Mouse (Mus musculus): ENCODE measurements at regions not wholly inside any gene's neighbourhood (a gene's known extent, or its start where the extent isn't known, plus 50 kb on each side); places are given as distances from the start of the nearest gene placed in this dataset.

GRCm38 (mm10) chr1:186444701-186445131 lies 261.1 kb downstream of the Tgfb2 start:
- DNase-seq (ENCODE audit: low spot score in 2 of 2): peak in 1 of 2 experiments; percentile 42

DNA sequence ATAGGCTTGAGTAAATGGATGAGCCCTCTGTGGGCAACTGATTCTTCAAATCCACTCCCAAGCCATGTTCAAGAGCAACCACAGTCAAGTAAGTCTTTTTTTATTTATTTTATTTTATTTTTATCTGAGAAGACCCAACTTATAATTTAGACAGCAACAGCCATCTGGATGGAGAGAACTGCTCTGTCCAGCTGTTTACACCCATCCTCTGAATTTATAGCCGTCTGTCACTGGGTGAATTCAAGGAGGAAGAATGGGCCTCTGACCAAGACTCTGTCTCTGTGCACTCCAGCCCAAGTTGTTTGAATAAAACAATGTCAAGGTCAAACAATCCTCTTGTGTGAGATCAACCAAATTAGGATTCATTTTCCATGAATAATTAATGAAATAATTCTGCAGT lies 263.6 kb downstream of the Tgfb2 start:
- no peak for DNase-seq (ENCODE audit: low spot score in 2 of 2)

- no peak for DNase-seq (ENCODE audit: low spot score in 2 of 2)
Measured at GRCm38 (mm10) chr1:186435336-186435972, 270.3 kb downstream of the Tgfb2 start.

- no peak for DNase-seq (ENCODE audit: low spot score in 2 of 2)
Measured at GRCm38 (mm10) chr1:186434782-186435181, 271.0 kb downstream of the Tgfb2 start.

DNA sequence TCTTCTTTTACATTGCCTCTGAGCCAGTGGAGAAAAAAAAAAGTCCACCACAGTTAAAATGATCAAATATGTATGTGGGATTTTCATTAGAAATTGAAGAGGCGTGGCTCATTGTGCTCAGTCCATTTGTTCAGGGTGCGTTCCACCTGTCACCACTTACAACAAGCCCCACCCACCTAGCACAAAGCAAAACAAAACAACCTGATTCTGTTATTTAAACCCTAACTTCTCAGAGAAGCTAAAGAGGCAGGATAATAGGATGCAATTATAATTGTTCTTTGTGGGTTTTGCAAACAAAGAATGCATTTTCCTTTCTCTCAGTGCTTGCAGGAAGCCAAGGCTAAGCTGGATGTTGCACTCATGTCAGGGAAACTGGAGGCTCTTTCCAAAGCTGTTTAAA lies 271.8 kb downstream of the Tgfb2 start:
- DNase-seq (ENCODE audit: low spot score in 2 of 2): no peak

DNA sequence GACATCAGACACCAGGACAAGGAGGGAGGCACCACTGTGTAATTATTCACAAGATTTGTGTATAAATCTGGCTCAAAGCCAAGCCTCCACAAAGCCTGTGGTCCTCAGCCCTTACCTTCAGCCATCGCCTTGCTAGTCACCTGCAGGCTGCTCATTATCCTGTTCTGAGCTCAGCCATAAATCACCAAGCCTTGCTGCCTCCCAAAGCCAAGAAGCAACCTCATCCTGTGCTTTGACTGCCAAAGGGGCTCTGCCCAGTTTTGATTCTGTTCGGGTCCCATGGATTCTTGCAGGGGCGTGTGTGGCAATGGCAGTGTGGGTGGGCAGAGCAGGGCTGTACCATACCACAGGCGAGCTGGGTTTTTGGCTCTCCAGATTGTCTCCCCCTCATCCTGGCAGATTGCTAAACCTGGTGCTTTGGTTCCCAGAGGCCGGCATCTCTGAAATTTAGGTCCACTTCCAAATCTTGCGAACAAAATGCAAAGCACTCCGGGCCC lies 272.6 kb downstream of the Tgfb2 start:
- DNase-seq (ENCODE audit: low spot score in 2 of 2): peak in 1 of 2 experiments; percentile 19

DNA sequence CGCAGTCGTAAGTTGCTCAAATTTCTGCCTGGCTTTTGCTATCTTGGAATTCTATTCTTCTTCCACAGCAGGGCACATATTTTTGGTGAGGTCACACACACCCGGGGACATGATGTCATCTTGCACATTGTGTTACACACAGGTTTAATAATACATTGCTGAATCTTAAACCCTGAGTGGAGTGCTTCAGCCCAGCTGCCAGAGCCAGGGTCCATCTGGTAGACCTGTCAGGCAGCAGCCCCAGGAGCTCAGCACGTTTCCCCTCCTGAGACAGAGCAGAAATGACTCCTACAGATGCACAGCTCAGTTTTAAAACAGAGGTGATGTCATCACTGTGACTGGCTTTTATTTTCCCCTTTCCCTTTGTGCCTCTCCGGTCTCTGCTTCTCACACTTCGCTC lies 280.4 kb downstream of the Tgfb2 start:
- DNase-seq (ENCODE audit: low spot score in 2 of 2): no peak

GRCm38 (mm10) chr1:186424084-186424483 lies 281.7 kb downstream of the Tgfb2 start:
- DNase-seq (ENCODE audit: low spot score in 2 of 2): no peak

DNA sequence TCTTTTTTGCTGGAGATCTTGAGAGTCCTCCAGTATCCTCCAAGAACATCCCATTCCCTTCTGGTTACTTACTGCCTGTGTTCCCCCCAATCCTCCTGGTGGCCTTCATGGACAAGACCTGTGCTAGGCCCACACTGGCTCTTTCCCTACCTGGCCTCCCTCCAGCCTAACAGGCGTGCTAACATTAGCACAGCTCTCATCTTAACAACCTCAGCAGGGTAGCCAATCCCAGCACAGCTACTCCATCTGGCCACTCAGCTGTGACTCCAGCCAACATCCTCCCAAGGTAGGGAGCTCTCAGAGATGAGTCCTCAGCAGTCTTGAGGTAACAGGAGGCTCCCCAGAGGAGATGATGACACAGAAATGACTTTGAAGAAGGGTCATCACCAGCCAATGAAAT lies 288.7 kb downstream of the Tgfb2 start:
- no peak for DNase-seq (ENCODE audit: low spot score in 2 of 2)

- DNase-seq (ENCODE audit: low spot score in 2 of 2): no peak
Measured at GRCm38 (mm10) chr1:186415321-186415720, 290.5 kb downstream of the Tgfb2 start.

DNA sequence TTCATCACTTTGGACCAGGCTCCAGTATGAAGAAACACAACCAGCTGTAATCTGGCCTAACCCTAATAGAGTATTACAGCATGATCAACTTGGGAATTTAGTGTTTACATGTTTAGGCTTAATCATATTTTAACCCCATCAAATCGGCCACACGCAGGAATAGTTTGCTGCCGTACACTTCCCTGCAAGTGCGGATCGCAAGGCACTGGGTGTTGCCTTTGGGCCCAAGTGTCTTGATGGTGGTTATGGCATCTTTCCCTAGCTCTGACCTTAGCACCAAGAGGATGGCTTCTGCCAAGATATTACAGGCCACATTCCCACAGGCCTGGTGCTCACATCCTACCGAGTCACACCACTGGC lies 291.9 kb downstream of the Tgfb2 start:
- DNase-seq (ENCODE audit: low spot score in 2 of 2): peak; percentile 9 to 12

- no peak for DNase-seq (ENCODE audit: low spot score in 2 of 2)
Measured at GRCm38 (mm10) chr1:186413064-186413885, 292.5 kb downstream of the Tgfb2 start.

DNA sequence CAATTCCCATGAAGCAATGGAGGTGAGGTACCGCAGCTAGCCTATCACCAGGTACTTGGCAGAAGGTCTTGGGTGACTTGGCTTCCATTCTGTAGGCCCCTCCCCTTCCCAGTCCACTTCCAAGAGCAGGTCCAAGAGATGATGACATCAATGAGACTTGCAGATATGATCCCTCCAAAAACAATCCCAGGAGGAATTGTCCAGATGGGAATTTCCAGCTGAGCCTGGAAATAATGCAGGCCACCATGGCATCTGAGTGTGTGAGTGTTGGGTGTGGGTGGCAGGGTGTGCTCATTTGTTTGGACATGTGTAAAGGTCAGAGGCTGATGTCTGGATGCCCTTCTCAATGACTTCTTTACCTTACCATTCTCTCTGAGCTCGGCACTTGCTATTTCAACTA lies 293.5 kb downstream of the Tgfb2 start:
- no peak for DNase-seq (ENCODE audit: low spot score in 2 of 2)

DNA sequence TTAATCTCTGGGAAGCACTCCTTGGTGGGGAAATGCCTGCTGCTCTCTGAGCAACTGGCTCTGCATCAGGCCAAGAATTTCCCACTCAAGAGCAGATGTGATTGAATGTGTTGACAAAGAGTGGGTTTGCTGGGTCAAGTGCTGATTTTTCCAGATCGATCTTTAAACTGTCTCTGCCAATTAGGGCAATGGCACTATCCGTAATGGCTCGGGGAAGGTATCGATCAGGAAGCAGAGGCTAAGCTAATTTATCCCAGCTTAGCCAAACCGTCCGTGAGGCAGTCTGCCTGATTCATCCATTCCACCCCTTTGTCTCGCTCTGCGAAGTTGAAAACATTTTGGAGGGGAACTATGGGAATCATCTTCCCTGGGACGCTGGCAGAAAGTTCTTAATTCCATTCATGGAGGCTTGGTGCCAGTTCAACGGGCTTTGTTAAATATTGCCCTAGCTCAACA lies 291.9 kb upstream of the Lyplal1 start:
- no peak for DNase-seq (ENCODE audit: low spot score in 2 of 2)

DNA sequence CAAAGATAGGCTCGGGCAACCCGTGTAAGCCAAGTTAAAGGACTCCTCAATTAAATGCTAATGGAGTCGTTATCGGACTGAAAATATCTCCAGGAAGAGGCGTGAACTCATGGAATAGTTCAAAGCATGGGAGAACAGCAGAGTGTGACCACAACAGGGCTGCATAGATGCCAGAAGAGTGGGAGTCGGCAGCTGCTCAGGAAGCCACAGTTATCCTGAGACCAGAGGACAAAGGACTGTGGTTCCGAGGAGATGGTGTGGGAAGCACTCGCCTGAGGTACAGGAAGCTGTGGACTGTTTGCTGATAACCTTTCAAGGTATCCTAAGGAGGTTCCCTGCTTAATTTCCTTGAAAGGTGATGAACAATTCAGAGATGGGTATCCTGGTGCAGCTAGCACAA lies 290.5 kb upstream of the Lyplal1 start:
- DNase-seq (ENCODE audit: low spot score in 2 of 2): no peak

DNA sequence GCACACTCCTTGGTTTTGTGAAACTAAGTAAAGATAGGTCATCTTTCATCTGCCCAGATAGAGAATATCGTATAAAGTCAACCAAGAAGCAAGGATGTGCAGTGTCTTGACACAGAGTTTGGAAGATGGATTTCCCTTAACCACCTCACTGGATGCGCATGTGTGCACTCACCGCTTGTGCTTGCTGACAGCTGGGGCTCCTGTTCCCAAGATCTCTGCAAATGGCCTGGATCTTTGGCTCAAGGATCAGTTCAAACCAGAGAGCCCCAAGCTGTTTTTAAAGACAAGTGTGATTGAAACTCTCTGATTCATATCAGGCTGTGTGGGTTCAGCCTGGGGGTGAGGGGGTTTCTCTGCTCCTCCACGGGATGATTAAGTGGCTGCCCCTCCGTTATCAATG lies 288.6 kb upstream of the Lyplal1 start:
- DNase-seq (ENCODE audit: low spot score in 2 of 2): no peak

- peak; percentile 19 for DNase-seq (ENCODE audit: low spot score in 2 of 2)
Measured at GRCm38 (mm10) chr1:186399762-186400161, 282.7 kb upstream of the Lyplal1 start.

GRCm38 (mm10) chr1:186393005-186393404 lies 275.9 kb upstream of the Lyplal1 start:
- no peak for DNase-seq (ENCODE audit: low spot score in 2 of 2)

GRCm38 (mm10) chr1:186384440-186384839 lies 267.3 kb upstream of the Lyplal1 start:
- DNase-seq (ENCODE audit: low spot score in 2 of 2): no peak

DNA sequence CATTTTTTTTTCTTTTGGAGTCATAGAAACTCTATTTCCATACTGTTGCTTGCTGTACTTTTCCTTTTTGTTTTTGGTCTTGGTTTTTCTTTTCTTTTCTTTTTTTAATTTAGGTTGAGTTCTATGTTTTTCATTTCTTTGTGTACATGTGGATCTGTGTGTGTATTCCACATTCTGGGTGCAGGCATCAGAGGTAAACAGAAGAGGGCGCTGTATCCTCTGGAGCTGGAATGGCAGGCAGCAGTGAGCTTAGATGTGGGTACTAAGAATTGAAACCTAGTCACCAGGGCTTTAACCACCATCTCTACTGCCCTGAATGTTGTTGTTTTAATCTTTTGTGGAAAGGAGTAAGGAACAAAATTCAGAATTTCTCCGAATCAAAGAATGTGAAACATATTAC lies 266.3 kb upstream of the Lyplal1 start:
- DNase-seq (ENCODE audit: low spot score in 2 of 2): no peak

DNA sequence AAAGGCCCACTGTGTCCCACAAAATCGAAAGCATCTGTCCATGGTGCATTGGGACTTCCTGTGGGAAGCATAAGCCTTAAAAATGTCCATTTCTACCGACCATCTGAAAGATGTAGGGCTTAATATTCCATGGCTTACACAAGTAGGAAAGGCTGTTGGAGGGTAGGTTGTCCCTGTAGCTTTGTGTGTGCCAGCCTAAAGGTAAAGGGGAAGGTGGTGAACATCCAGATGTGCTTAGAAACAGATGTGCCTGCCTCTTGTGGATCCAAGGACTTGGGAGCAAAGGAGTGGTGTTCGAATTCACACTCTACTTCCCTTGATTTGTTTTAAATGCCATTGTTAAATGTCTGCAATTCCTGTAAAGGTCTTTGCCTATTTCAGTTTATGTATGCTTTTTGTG lies 265.9 kb upstream of the Lyplal1 start:
- no peak for DNase-seq (ENCODE audit: low spot score in 2 of 2)

DNA sequence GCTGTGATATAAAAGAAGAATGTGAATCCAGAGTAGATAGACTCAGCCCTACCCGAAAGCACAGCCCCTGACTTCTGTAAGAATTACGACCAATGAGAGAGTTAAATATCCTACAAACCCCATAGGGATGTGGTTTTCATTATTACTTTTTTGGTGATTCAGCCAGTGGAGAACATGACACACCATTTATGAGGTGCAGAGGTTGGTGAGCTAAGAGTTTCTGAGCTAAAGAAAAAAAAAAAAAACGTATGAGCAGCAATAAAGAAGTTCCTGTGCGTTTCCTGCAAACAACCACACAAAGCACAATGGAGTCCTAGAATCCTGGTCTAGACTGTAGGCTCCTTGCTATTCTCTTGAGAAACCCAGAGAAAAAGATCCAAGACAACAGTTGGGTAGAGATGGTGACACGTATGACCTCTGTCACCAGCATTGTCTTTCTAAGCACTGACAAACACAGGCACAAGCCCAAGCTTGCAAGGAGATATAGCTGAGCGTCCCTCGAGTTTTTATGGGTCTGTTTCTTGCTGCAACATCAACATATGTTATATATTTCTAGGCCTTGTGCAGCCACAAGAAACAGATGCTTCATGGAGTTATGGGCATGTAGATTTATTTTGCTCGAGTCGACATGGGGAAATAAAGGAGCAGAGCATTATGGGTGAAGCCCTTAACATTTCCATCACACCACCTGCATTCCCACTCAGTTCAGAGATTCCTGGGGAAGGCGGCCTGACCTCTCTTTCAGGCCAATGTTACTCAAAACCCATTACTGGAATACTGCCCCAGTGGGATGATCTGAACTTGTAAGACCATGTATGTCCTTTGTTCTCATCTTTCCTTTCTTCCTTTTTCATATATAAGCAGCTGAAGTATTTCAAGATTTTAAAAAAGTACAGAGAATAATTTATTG lies 263.1 kb upstream of the Lyplal1 start:
- no peak for DNase-seq (ENCODE audit: low spot score in 2 of 2)

Measured in urinary bladder, postnatal 36 days (tissue).